Comparison of ENCODE assay signal across 9 mouse cellular contexts in genomic region chr10:87493576-87493975, GRCm38 (mm10). TPM values are rescaled to one million over a fixed set of nuclear protein-coding genes. Genes with fewer than 3 reads are reported as not detected.
DNase-seq lines count a peak whose midpoint lies in the region; ATAC-seq and TF ChIP-seq lines count a peak whose summit lies in the region.
"Had no signal": no experiment of that assay in that cellular context is flagged by ENCODE, and none has a peak within 500 bp of the region (broad histone marks: within the 10 kb centered on the region; RNA-seq: fewer than 3 reads in every experiment).

Ascl1 (minus strand) TSS chr10:87493660.

- H3K4me3 ChIP-seq in gastrocnemius, adult 2 months = peak within 1 kb of the TSS; percentile 70
- peak within 1 kb of the TSS; percentile 30 for H3K4me3 ChIP-seq in testis, adult 2 months (ENCODE audit: control insufficient read depth, low read depth, low read length)
- peak within 1 kb of the TSS; percentile 48 for H3K4me3 ChIP-seq in limb, embryonic 11.5 days (ENCODE audit: low read depth, low read length)

- H3K9ac ChIP-seq in limb, embryonic 11.5 days (ENCODE audit: low read length) = peak within 1 kb of the TSS; percentile 37

- no peak for TF ChIP-seq POLR2A in testis, adult 2 months (IDR thresholded peaks at IDR 0.05; ENCODE audit: control insufficient read depth, low read depth, low read length)

- under 1% methylated on average over 31 of the region's 34 CpGs for WGBS in limb, embryonic 11.5 days

- H3K9me3 ChIP-seq in limb, embryonic 11.5 days (ENCODE audit: control insufficient read depth, low read length) = no peaks in the 10 kb centered on the region

- H3K4me2 ChIP-seq in limb, embryonic 11.5 days (ENCODE audit: low read depth, severe bottlenecking) = peak within 1 kb of the TSS; percentile 97

- H3K27me3 ChIP-seq in testis, adult 2 months (ENCODE audit: control insufficient read depth, insufficient read depth, low read length) = no peaks in the 10 kb centered on the region
- peaks cover 63% of the 10 kb centered on the region for H3K27me3 ChIP-seq in limb, embryonic 11.5 days (ENCODE audit: control insufficient read depth, insufficient read depth, low read length)
- H3K27me3 ChIP-seq: CH12.LX had no signal

- TF ChIP-seq CTCF in gastrocnemius, adult 2 months (IDR thresholded peaks at IDR 0.05) = no peak
- no peak for TF ChIP-seq CTCF in testis, adult 2 months (IDR thresholded peaks at IDR 0.05; ENCODE audit: control insufficient read depth, insufficient read depth, insufficient replicate concordance, low read depth, low read length)

- no peak for DNase-seq in gastrocnemius, adult 2 months
- DNase-seq in gastrocnemius, adult 8-10 months (ENCODE audit: low spot score in 2 of 2) = no peak
- DNase-seq in testis, postnatal 14 days (ENCODE audit: low spot score) = no peak
- no peak for DNase-seq in limb, embryonic 11.5 days (ENCODE audit: low spot score)
- DNase-seq in retina, embryonic 14.5 days (ENCODE audit: low spot score) = peak; percentile 84
- no peak for DNase-seq in thymus, postnatal 25 days
- no peak for DNase-seq in ovary, adult 18-20 months (ENCODE audit: low spot score)

- no peak within 1 kb of the TSS for H3K27ac ChIP-seq in gastrocnemius, adult 2 months
- no peak within 1 kb of the TSS for H3K27ac ChIP-seq in testis, adult 2 months (ENCODE audit: control insufficient read depth, insufficient read depth, low read depth, low read length)
- H3K27ac ChIP-seq in limb, embryonic 11.5 days (replicated peaks; ENCODE audit: low read depth, low read length) = no peak within 1 kb of the TSS

- no peaks in the 10 kb centered on the region for H3K36me3 ChIP-seq in testis, adult 2 months (ENCODE audit: control insufficient read depth, insufficient read depth, low read length)
- no peaks in the 10 kb centered on the region for H3K36me3 ChIP-seq in limb, embryonic 11.5 days (ENCODE audit: control insufficient read depth, insufficient read depth, low read length)

- ATAC-seq in limb, embryonic 11.5 days (ENCODE audit: insufficient number of reproducible peaks, low FRiP score, low TSS enrichment, low read depth) = peak; percentile 36

- peaks cover 7% of the 10 kb centered on the region; the same call in 1 of the 2 replicates for H3K4me1 ChIP-seq in testis, adult 2 months (ENCODE audit: control insufficient read depth, insufficient read depth, low read length)
- peaks cover 10% of the 10 kb centered on the region for H3K4me1 ChIP-seq in limb, embryonic 11.5 days (ENCODE audit: control insufficient read depth, insufficient read depth, low read length)

- intact Hi-C loops in gastrocnemius, adult 2 months (cut with DNase I) = no loop called here

RNA-seq across cellular contexts. Expression of gene Ascl1, which starts in this region (rescaled TPM):
- not detected for total RNA-seq in gastrocnemius, adult 2 months (2021)
- not detected for total RNA-seq in gastrocnemius, adult 8-10 months (2022)
- polyA plus RNA-seq in testis, adult 2 months (2012; rRNA removed) = 0.04 TPM in 1 of 2 replicates, not detected in the other
- 0.24 and 0.28 TPM in 2 replicates for polyA plus RNA-seq in limb, embryonic 11.5 days (2014; fragmentation: Nextera tagmentation; extraction: Ambion mirVana)
- total RNA-seq: CH12.LX had no signal

Comparison
In these comparisons a context has a peak if more than half of its experiments do, and no peak if none do; other contexts are left out.
1. Peak in ATAC-seq, H3K4me3 ChIP-seq, H3K9ac ChIP-seq and H3K4me2 ChIP-seq in limb, embryonic 11.5 days; RNA of the gene not detected or under 1 TPM.